Mouse (Mus musculus) G1E (cell line): ENCODE results near the gene Gtpbp1.

Experiments used
- GATA1 ChIP-seq: IDR thresholded peaks from 2 replicates; pipeline ENCODE4 v1.6.1; 2012; ENCODE audit warnings: borderline replicate concordance, low read length, inconsistent platforms, mixed read lengths
- TAL1 ChIP-seq: conservative IDR thresholded peaks from 2 replicates; pipeline ENCODE4 v1.6.1; 2012; ENCODE audit warnings: low read depth, low read length, inconsistent platforms, mixed read lengths

GRCm38 (mm10) chr15:79641135-79641817 is 49.4 kb upstream of the Gtpbp1 start:
- TF ChIP-seq TAL1 (no peak), GATA1 (no peak)
